Mouse (Mus musculus) right cerebral cortex, adult 18-20 months (tissue): ENCODE data around the gene Tmed2.
"Not testable (repeated sequence)": the region's sequence is repeated elsewhere in the genome, so short reads cannot be mapped to it uniquely, and the experiment has no call there.

ENCODE experiments used
- DNase-seq: peaks from one replicate; pipeline ENCODE4 v3.0.0; 2022; ENCODE audit warnings: mixed read lengths

Gene Tmed2

DNA sequence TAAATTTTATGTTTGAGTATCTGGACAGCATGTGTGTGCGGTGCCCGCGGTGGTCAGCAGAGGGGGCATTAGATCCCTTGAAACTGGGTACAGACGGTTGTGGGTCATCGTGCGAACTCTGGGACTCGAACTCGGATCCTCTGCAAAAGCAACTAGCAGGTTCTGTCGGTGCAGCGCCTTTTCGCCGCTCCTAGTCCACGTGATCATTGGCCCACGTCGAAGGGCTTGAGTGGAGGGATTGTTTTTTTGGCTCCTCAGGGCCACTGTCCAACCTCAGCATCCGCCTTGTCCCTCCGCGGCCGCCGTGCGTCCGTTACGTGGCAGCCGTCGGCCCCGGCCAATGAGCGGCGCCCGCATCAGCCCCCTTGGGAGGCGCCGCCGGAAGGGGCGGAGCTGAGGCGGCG lies at the start of gene Tmed2:
TSS of gene Tmed2 (plus strand) at position 313 of the 404 bp plus-strand sequence.
- DNase-seq = peak; percentile 98

DNA sequence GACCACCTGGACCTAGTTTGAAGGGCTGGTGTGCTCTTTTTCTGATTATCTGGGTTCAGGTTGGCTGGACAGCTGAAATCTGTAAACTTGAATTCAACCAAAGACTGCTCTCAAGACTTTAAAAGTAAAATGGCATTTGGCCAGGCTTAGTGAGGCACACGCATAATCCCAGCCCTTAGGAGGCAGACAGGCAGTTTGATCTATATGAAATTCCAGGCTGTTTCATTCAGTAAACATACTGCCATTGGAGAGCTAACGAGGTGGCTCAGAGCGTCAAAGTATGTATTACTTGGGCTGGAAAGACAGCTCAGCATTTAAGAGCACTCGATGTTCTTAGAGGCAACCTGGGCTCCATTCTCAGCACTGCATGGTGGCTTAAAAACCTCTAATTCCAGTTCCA lies 48.8 kb upstream of the Tmed2 start:
- DNase-seq = no peak

DNA sequence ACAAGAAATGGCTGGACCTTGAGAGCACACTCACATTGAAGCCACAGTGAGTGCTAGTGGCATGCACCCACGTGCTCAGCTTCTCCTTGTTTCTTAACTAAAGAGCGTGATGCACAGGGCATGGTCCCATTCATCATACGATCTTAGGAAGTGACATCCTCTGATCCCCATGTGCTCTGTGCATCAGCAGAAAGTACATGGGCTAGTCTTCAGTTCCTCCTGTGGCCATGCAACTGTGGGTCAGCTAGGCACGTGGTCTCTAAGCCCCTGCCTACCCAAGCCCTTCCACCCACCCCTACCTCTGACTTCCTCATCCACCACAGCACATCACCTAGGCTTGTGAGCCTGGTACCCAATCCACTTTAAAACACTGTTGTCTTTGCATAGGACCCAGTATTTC lies 47.9 kb upstream of the Tmed2 start:
- DNase-seq = no peak

DNA sequence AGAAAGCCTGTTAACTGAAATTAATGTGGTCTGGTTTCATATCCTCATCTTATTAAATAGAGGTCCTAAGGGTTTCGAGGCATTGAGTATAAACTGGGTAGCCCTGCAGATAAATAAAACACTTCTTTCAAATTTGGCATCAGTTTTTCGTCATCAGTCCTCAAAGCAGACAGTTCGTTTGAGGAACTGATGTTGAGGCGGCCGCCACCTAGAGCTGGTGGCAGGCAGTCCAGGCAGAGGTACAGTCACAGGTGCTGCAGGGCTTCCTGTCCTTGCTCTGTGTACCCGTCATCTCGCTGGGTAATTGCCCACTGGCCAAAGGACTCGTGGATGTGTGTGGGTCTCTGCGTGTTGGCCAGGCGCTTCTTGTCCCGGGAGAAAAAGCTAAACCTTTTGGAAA lies 47.0 kb upstream of the Tmed2 start:
- DNase-seq = no peak

DNA sequence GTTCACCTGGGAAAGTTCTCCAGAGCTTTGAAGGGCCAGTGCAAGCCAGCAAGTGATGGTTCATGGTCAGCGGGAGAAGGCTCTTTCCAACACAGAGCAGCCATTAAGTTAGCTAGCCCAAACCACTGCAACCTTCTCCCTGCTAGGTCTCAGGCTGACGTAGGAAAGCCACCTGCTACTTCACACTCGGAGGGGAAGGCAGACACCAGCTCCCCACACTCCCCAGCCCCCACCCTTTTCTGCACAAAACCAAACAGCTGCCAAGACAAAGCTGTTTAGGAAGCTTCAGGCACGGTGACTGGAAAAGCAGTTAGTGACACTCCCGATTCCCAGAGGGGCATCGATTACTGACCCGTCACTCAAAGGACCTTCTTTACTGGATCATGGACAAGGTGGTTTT lies 44.9 kb upstream of the Tmed2 start:
- no peak for DNase-seq

DNA sequence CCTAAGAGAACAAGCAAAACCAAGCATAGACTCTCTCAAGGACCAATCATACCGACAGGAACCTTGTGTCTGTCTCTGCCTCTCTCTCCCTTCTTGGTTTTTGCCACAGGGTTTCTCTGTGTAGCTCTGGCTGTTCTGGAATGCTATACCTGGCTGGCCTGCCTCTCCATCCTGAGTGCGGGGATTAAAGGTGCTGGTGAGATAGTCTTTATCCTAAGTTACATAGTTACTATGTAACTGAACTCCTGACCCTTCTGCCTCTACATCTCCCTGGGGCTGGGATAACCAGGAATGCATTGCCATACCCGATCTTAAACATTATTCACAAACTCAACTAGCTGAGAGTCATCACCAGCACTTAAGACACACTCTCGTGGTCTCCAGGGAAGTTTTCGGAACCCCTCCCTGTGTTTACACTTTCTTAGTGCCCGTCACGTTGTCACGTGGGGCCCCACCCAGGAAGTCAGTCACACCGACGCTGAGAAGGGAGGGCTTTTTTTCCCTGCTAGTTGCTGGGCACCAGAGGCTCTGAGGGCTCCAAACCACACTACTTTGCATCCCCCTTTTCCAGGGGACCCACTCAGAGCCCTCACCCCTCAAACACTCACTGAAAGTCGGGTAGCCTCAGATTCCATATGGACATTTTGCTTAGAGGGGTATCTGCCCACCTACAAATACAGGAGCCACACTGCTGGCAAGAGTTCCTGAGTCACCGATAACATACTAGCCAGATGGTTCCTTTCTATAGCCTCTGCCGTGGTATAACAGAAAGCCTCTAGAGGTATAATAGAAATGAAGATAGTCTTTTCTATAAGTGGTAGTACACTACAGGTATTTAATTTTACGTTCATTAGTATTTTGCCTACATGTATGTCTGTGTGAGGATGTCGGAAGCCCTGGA lies 43.6 kb upstream of the Tmed2 start:
- DNase-seq = no peak

DNA sequence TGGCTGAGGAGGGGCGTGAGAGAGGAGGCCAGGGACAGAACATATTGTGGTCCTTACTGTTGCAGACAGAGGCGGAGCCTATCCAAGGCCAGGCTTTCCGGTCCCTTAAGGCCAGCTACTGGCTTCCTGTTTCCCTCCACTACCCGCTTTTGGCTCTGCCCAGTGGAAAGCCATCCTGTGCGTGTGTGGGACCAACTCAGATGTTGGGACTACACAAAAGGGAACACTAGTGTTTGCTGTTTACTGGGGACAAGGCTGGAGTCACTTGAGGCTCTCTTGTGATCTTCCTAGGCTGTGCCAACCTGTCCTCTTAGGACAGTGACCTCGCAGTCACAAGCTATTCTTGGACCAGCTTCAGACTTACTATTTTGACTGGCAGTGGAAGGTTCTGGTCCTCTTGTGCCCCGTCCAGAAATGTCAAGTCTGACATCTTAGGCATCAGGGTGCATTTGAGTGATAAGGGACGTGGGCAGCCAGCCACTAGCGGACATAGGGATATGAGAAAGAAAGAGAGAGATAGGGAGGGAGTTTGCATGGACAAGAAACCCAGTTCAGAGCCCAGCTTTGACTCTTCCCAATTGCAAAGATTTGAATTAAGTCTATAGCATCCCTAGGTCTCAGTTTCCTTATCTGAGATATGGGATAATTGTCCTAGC lies 42.1 kb upstream of the Tmed2 start:
- DNase-seq = no peak

DNA sequence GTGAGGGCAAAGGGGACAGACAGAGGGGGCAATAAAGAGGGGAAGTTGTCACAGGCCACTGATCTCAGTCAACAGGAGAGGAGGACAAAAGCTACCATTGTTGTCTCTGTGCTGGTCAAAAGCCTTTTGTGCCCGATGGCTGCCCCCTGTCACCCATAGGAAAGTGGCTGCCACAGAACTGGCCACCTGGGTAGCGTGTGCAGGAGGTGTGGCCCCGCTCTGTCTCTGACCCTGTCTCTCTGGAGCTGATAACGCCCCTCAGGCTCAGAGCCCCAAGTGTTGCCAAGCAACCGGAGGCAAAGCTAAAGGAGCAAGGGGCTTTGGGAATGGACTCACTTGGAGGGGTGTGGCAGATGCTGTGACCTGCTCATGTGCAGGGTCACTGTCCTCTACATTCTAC lies 41.5 kb upstream of the Tmed2 start:
- no peak for DNase-seq

DNA sequence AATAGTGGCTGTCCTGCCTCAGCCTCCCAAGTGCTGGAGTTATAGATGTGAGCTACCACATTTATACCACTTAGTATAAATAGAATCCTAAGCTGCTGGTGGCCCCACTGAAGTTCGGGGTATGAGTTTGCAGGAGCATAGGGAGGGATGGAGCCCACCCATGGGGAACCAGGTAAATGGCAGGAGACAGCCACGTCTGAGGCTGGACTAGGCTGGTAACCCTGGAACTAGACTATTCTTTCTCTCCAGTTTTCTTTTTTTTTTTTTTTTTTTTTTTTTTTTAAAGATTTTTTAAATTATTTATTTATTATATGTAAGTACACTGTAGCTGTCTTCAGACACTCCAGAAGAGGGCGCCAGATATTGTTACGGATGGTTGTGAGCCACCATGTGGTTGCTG lies 40.5 kb upstream of the Tmed2 start:
- not testable (repeated sequence) for DNase-seq

DNA sequence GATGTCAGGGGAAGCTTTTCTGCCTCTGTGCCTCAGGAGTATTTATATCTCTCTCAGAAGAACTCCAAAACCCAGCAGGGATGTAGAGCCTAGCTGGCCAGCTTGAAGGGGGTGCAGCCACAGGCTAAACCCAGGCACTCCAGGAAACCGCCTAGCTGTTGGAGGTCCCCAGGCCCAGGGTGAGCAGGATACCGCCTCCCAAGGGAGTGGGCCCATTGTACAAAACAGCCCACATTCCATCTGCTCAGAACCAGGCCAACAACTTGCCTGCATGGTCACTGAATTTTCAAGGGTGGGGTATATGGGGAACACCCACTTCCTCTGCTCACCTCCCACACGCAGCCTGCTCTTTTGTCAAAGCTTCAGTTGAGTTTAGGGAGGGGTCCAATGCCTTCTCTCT lies 39.9 kb upstream of the Tmed2 start:
- peak; percentile 78 for DNase-seq

DNA sequence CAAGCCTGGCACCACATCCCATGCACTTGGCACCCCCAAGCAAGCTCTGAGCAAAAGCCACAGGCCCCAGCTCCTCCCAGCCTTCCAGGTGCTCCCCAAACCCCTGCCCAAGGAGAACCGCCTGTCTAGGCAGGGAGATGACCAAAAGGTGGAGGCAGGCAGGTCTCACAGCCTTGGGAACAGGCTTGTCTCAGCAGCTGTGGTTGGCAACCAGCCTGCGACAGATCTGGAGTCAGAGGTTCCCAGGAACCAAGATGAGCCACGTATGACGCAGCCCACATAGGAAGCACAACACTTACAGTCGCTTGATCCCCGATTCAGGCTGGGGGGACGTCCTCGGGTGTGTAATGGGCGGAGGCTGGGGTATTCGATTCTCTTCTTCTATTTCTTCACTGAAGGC lies 39.0 kb upstream of the Tmed2 start:
- DNase-seq = no peak

DNA sequence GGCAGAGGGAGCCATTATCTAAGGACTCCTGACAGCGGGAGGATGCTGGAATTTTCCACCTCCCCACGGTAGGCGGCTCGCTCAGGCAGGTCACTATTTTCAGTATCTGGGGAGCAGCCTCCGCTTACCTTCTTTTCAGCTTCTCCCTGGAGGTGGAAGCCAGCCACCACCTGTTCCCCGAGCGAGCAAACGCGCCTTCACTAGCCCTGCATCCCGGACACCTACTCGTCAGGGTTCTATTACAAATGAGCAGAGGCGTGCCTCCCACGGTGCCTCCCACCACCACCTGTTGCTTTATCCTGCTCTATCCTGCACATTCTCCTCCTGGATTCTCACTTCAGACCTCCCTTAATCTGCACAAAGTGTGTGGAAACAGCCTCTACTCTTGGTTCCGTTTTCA lies 36.8 kb upstream of the Tmed2 start:
- DNase-seq = peak; percentile 92

DNA sequence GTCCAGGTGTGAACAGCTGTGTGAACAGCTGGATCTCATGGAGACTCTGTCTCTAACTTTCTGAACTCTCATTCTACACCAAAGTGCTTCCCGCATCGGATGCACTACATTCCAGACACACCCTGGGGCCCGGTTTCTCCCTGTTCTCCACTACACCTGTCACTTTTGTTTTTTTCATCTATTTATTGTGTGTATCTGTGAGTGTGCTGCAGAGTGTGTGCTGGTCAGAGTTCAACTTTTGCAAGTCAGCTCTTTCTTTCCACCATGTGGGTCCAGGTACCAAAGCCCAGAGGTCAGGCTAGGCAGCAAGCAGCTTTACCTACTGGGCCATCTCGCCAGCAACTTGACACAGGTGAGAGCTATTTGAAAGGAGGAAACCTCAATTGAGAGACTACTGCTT lies 35.3 kb upstream of the Tmed2 start:
- DNase-seq = no peak

DNA sequence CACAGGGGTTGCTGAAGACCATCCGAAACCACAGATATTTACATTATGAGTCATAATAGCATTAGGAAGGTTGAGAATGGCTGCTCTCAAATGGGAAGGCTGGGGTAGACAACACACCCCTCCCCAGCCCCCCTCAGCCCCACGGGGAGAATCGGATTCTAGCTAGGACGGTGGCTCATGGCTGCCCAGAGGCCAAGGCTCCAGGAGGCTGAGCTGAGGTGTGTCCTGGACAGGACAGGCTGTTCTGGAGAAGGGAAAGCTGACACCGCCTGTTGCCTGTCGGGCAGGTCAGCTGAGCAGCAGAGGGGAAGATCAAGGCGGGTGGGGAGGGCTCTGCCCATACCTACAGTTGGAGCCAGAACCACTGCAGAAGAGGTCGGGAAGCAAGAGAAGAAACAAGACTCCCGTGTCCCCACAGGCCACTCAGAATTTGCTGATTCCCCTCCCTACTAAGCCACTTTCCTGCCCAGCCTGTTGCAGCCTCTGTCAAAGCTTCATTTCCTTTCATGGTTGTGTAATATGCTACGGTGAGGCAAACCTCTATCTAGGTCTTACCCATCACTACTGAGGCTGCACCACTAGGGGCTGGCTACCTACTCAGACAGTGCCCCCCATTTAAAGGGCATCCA lies 33.6 kb upstream of the Tmed2 start:
- no peak for DNase-seq

DNA sequence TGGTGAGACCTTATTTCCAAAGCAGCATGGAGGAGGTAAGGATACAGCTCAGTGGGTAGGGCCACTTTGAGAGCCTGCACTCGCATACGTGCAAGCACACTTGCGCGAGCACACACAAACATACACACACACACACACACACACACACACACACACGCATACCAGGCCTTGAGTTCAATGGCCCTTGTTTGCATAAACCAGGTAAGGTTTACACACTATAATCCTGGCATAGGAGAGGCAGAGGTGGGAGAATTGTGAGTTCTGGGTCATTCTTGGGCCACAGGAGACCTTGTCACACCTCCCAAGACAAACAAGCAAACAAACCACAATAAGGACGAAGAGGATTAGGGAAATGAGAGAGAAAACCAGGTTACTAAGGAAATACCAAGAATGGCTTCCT lies 31.3 kb upstream of the Tmed2 start:
- DNase-seq = no peak

DNA sequence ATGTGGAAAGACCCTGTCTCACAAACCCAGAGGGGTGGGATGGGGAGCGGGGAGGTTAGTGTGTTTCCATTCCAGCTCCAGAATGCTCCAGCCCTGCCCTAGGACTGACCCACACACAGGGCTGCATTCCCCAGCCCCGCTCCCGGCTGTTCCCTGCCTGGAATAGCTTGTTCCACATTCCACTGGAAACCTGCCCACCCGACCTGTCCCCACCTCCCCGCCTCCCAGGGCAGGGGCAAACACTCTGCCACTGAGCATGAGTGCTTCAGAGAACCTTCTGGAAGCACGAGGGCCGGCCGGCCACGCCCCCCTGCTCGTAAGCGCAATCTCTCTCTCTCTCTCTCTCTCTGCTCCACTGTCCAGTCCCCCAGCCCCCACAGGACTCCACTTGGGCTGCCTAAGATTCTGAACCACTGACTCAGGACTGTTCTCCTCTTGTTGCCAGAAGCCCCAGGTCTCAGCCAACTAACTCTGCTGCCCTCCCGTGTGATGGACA lies 30.7 kb upstream of the Tmed2 start:
- no peak for DNase-seq

DNA sequence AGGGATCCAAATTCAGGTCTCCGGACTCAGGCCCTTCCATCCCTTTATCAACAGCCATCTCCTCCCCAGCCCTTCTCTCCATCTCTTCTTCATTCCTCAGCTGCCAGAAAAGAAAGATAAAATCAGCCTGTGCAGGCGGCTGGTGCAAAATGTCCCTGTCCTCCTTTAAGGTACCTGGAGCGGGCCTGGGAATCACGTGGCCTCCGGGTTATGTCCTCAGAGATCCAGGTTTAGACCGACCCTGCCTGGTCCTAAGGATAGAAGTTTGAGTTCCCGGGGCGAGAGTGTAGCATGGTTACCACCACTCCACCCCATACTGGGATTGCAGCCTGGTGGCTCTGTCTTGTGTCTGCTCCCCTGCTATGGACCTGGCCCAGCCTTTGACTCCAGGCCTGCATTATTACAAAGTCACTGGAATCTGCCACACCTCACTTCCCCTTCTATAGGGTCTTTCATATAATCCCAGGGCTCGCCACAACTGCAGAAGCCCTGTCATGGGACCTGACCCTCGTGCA lies 29.9 kb upstream of the Tmed2 start:
- DNase-seq = no peak

DNA sequence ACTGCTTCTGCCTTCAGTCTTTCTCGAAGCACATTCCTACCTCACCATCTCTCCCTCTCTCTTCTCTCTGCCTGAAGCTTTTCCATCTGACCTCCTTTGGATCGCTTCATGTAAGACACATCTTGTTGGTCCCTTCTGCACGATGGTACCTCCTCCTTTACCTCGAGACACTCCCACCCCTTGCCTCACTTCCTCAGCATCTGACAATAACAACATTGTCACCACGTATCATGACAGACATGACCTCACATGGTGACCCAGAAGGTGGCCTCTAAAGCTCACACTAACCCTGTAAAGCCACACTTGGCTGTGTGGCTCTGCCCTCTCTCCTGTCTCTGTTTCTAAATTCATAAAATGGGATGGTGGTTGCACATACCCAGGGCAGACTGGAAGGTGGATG lies 24.7 kb upstream of the Tmed2 start:
- DNase-seq = no peak

DNA sequence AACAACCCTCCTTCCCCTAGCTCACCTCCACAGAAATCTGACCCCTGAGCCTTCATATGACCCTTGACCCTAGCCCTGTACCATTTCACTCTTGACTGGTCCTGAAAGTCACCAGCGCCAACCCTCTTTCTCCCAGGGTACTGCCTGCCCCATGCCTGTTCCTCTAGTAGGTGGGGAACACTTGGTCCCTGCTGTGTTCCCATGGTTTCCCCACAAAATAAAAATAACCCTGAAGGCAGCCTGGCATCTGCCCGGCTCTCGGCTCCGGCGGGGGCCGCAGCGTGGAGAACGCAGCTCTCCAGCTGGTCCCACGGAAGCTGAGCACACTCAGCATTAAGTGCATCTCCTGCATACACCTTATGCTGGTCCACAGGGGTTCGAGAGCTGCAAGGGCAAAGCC lies 21.8 kb upstream of the Tmed2 start:
- peak; percentile 91 for DNase-seq

DNA sequence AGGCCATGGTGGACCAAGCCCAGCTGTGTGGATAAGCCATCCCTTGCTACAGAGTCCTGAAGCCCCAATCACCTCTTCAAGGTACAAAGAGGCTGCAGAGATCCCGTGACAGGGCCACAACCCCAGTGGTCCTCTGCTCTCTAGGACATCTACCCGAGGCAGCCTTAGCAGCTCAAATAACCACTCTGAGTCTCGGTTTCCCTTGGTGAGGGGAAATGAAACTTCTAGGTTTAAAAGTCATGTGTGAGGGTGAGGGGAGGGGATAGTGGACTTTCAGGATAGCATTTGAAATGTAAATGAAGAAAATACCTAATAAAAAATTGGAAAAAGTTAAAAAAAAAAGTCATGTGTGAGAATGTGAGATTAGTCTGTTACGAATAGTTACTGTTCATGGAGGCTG lies 18.9 kb upstream of the Tmed2 start:
- DNase-seq = no peak

DNA sequence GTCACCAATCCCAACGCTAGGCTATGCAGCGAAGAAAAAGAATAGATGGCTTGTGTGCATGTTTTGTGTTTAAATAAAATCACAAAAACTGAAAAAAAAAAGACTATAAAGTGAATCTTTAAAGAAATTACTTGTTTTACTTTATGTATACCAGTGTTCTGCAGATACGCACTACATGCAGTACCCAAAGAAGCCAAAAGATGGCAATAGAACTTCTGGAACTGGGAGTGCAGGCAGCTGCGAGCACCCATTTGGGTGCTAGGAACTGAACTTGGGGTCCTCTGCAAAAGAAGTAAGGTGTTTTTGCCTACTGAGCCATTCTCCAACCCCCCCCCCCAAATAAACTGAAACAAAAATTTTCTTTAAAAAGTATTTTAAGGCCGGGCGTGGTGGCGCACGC lies 17.5 kb upstream of the Tmed2 start:
- no peak for DNase-seq

DNA sequence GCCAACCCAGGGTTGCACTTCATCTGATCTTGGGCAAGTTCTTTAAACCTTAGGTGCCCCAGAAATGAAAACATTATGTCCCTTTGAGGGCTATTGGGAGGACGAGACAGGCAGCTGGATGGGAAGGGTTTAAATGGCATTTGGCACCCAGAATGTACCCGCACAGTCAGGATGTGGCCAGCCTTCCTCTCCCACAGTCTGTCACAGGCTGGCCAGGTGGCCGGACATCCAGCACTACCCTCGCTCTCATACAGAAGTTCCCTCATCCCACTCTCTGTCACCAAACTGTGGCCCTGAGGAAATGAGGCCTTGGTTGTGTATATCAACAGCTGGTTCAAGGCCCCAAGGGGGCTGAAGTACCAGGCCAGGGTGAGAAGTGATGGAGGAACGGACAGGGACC lies 15.6 kb upstream of the Tmed2 start:
- DNase-seq = no peak

DNA sequence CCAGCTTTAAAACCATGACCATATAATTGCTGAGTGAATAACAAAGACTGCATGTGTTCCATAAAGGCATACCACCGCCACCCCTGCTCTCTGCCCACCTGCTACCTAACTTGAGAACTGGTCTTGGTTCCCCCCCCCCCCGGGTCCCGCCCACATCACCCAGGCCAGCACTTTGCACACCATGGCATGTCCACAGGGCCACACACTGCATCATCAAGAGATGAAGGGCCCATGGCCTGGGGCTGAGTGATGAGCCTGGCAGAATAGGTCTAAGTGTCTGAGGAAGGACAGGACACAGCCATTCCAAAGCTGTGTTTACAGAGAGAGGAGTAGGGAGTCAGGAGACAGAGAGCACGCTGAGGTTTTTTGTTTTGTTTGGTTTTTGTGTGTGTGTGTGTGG lies 12.1 kb upstream of the Tmed2 start:
- no peak for DNase-seq

DNA sequence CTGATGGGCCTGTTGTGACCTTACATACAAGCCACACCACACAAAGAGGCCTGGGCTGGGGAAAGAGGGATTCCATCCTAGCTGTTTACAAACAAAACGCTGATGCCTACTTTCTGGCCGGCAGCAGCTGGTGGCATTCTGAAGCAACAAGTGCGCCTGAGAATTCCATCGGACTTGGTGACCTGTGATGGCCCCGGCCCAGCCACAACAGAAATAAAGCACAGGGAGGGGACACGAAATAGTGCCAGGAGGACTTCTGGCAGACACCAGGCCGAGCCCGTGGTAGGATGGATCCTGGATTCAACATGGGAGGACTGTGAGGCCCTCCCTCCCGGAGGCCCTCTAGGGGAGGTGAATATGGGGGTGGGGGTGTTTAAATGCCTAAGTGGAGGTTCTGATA lies 11.7 kb upstream of the Tmed2 start:
- no peak for DNase-seq
